In genomic region chr16:67776091-67776490, GRCm38 (mm10) we compare ENCODE assay signal across 9 mouse cellular contexts.
A peak's percentile ranks its signal among the peaks of the same experiment; 100 is the strongest.
DNase-seq lines count a peak whose midpoint lies in the region; TF ChIP-seq lines count a peak whose summit lies in the region.
"Had no signal": no experiment of that assay in that cellular context is flagged by ENCODE, and none has a peak within 500 bp of the region (broad histone marks: within the 10 kb centered on the region; RNA-seq: fewer than 3 reads in every experiment).

No protein-coding gene starts in this region.

- no peaks in the 10 kb centered on the region for H3K27me3 ChIP-seq in thymus, adult 2 months (ENCODE audit: control insufficient read depth, insufficient read depth, low read length)
- no peaks in the 10 kb centered on the region for H3K27me3 ChIP-seq in testis, adult 2 months (ENCODE audit: control insufficient read depth, insufficient read depth, low read length)

- H3K4me1 ChIP-seq in thymus, adult 2 months (replicated peaks; ENCODE audit: control insufficient read depth, insufficient read depth, low read length), result no peaks in the 10 kb centered on the region
- no peaks in the 10 kb centered on the region for H3K4me1 ChIP-seq in testis, adult 2 months (ENCODE audit: control insufficient read depth, insufficient read depth, low read length)

- no peak for DNase-seq in gastrocnemius, adult 2 months
- no peak for DNase-seq in gastrocnemius, adult 8-10 months (ENCODE audit: low spot score in 2 of 2)
- DNase-seq in thymus, adult 2 months, result peak; percentile 1
- no peak for DNase-seq in thymus, postnatal 36 days
- DNase-seq in cerebellum, postnatal 14 days, result peak; percentile 71 to 78
- DNase-seq in layer of hippocampus, postnatal 10 days (ENCODE audit: low spot score in 2 of 2), result peak; percentile 12 to 38
- no peak for DNase-seq in spleen, postnatal 4 days (ENCODE audit: low spot score in 2 of 2)

- H3K36me3 ChIP-seq in thymus, adult 2 months (ENCODE audit: control insufficient read depth, insufficient read depth, low read length), result no peaks in the 10 kb centered on the region
- no peaks in the 10 kb centered on the region for H3K36me3 ChIP-seq in testis, adult 2 months (ENCODE audit: control insufficient read depth, insufficient read depth, low read length)

- 51% methylated on average over 3 of the region's 3 CpGs for WGBS in thymus, adult 2 months

- TF ChIP-seq POLR2A in thymus, adult 2 months (IDR thresholded peaks at IDR 0.05; ENCODE audit: control insufficient read depth, extremely low read depth, insufficient read depth, low read length, poor library complexity), result no peak
- TF ChIP-seq POLR2A in testis, adult 2 months (IDR thresholded peaks at IDR 0.05; ENCODE audit: control insufficient read depth, low read depth, low read length), result no peak

- no peak overlapping the region for H3K4me3 ChIP-seq in gastrocnemius, adult 2 months
- no peak overlapping the region for H3K4me3 ChIP-seq in thymus, adult 2 months (ENCODE audit: control insufficient read depth, insufficient read depth, low read length)
- no peak overlapping the region for H3K4me3 ChIP-seq in testis, adult 2 months (ENCODE audit: control insufficient read depth, low read depth, low read length)

- TF ChIP-seq CTCF in gastrocnemius, adult 2 months (IDR thresholded peaks at IDR 0.05), result peak; percentile 62
- no peak for TF ChIP-seq CTCF in thymus, adult 2 months (IDR thresholded peaks at IDR 0.05; ENCODE audit: borderline replicate concordance, control insufficient read depth, extremely low read depth, insufficient read depth, low read length, poor library complexity)
- peak; percentile 28; the same call in 1 of the 2 replicates for TF ChIP-seq CTCF in testis, adult 2 months (IDR thresholded peaks at IDR 0.05; ENCODE audit: control insufficient read depth, insufficient read depth, insufficient replicate concordance, low read depth, low read length)

- no peak overlapping the region for H3K27ac ChIP-seq in gastrocnemius, adult 2 months
- no peak overlapping the region for H3K27ac ChIP-seq in thymus, adult 2 months (ENCODE audit: control insufficient read depth, insufficient read depth, low read length)
- no peak overlapping the region for H3K27ac ChIP-seq in testis, adult 2 months (ENCODE audit: control insufficient read depth, insufficient read depth, low read depth, low read length)
- H3K27ac ChIP-seq: macrophage had no signal

- intact Hi-C loops in gastrocnemius, adult 2 months (cut with DNase I), result loop anchor here (10.0 kb wide), 1 partner anchor 681 kb away; no protein-coding TSS in a partner anchor

Comparison
In these comparisons a context has a peak if more than half of its experiments do, and no peak if none do; other contexts are left out.
1. DNase-seq: peak in thymus, adult 2 months (single experiment), cerebellum, postnatal 14 days (2 of 2) and layer of hippocampus, postnatal 10 days (2 of 2); none in gastrocnemius, adult 2 months (single experiment), gastrocnemius, adult 8-10 months (0 of 2), thymus, postnatal 36 days (0 of 2) and spleen, postnatal 4 days (0 of 2).